Mouse (Mus musculus) right cerebral cortex, postnatal 14 days (tissue): ENCODE measurements around the gene Ehmt2.
A peak's percentile ranks its signal among the peaks of the same experiment; 100 is the strongest.
"Not testable (repeated sequence)": the region's sequence is repeated elsewhere in the genome, so short reads cannot be mapped to it uniquely, and the experiment has no call there.

Experiments
- DNase-seq: peaks from one replicate; pipeline ENCODE4 v3.0.0; 2022

The Ehmt2 gene

DNA sequence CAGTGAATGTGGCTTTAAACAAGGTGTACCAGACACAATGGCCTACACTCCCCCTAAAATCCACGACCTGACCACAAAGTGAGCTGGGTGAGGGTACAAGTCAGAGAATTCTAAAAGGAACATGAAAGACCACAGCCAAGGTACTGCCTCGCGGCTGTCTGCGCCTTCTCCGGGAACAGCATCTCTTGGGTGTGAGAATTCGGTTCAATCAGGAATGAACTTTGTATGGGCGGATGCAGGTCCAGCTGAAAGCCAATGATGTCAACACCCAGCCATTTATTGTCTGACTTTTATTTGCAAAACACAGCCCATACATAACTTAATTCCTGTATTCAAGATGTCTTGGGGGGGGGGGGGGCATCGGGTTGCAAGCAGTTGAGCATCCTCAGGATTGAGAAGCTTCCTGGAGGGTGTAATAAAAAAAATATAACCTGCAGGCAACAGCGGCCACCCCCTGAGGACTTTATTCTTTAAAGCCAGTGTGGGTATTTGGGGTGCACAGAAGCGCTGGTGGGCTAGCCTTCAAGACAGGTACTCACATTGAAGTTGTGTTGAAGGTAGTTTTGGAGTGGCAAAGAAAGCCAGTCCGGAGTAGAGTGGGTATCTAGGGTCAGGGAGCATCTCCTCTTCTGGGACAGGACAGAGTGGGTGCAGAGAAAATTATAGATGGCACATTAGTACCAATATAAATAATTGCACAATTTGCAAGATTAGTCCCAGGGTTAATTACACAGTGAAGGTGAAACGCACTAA, 5.0 kb upstream of the Ehmt2 start:
- DNase-seq = no peak

DNA sequence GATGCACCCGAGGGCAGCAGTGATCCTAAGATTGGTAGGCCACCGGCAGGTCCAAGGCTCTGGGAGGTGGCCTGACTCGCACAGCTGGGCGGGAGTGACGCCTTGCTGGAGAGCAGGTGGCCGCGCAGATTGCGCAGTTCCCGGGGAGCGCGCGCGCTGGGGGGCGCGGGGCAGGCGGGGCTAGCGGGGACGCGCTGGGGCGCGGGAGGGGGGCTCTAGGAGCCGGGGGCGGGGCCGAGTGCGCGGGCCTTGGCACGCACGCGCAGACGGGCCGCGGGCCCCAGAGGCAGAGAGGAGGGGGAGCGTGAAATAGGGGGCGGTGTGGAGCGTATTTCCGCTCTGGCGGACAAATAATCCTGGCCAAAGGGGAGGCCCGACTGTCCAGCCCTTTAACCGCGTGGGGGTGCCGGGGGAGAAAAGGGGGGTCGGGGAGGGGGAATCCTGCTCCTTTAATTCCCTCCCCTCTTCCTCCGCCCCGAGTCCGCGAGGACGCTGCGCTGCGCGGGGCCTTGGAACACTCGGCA, 4.1 kb upstream of the Ehmt2 start:
- DNase-seq = peak; percentile 94

DNA sequence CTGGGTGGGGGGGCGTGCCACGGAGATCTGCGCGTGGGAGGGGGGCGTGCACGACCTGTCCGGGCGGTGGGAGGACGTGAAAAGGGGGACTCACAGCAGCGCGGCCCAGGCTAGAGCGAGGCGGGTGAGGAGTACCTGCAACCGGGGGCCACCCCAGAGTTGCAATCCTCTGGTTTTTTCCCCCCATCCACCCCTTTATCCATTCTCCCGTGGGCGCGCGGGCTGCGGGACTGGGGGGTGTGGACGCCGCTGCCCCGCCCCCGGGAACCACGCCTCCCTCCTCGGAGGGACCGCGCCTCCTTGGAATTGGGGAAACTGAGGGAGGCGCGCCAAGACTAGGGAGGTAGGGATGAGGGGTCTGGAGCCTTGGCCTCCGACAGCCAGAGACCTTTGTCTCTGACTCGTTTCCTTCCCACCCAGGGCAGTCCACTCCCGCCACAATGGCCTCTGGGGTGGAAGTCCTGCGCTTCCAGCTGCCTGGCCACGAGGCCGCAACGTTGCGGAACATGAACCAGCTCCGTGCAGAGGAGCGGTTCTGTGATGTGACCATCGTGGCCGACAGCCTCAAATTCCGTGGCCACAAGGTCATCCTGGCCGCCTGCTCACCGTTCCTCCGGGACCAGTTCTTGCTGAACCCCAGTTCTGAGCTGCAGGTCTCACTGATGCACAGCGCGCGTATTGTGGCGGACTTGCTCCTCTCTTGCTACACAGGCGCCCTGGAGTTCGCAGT, 3.3 kb upstream of the Ehmt2 start:
- DNase-seq = peak; percentile 52

DNA sequence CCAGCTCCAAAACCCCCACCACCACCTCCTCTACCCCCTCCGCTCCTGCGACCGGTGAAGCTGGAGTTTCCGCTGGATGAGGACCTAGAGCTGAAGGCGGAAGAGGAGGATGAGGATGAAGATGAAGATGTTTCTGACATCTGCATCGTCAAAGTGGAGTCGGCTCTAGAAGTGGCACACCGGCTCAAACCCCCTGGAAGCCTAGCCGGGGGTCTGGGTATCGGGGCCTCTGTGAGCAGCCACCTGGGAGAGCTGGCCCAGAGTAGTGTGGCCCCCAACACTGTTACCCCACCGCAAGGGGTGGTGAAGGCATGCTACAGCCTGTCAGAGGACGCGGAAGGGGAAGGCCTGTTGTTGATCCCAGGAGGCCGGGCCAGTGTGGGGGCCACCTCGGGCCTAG, 2.5 kb upstream of the Ehmt2 start:
- no peak for DNase-seq

DNA sequence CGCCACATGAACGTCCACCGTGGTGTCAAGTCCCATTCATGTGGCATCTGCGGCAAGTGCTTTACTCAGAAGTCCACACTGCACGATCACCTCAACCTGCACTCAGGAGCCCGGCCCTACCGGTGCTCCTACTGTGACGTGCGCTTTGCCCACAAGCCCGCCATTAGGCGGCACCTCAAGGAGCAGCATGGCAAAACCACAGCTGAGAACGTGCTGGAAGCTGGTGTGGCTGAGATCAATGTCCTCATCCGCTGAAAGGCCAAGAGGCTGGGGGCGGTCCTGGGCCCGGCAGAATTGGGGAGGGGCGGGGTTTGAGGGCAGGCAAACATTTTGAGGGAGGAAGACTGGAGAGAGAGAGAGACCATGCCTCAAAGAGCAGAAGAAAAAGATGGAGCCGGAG, 1.9 kb upstream of the Ehmt2 start:
- no peak for DNase-seq

DNA sequence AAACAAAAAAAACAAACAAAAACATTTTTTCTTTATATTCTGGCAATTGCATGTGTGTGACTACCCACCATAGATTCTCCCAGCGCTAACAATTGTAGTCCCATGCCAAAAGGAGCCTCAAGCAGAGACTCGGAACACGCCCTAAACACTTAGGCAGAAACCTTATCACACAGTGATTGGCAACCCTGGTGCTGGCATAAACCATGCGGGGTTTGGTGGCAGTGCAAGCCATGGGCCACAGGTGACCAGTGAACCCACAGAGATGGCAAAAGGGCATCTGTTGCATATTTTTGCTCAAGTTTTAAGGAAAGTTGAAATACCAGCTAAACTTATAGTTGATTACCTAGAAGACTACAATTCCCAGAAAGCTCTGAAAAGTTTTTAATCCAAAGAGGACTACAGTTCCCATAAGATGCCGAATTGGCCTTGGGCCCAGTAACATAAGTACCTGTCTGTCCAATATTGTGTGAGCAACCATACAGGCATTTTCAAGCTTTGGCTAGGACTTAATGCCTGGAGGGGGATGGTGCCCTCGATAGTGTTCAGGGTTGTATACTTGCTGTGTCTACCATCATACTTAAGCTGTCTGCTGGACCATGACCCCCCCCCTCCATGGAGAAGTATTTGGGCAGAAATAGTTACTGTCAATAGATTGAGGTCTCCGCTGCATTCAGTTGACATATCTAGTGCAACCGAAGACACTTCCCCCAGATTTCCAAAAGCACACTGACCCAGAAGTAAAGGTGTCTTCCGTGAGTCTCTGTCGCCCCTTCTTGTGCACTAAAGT, 703 bp upstream of the Ehmt2 start:
- peak; percentile 65 for DNase-seq

DNA sequence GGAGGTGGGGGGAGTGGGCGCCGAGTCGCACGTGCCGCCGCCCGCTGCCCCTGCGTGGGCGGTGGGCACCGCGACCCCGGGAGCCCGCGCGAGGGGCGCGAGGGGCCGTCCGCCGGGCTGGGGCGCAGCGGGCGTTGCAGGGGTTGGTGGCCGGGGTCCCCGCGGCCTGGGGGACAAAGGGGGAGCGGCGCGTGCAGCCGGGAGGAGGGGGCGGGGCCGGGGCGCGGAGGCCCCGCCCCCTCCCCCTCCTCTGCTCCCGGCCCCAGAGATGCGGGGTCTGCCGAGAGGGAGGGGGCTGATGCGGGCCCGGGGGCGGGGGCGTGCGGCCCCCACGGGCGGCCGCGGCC, 410 bp downstream of the Ehmt2 start:
- DNase-seq = peak; percentile 42

DNA sequence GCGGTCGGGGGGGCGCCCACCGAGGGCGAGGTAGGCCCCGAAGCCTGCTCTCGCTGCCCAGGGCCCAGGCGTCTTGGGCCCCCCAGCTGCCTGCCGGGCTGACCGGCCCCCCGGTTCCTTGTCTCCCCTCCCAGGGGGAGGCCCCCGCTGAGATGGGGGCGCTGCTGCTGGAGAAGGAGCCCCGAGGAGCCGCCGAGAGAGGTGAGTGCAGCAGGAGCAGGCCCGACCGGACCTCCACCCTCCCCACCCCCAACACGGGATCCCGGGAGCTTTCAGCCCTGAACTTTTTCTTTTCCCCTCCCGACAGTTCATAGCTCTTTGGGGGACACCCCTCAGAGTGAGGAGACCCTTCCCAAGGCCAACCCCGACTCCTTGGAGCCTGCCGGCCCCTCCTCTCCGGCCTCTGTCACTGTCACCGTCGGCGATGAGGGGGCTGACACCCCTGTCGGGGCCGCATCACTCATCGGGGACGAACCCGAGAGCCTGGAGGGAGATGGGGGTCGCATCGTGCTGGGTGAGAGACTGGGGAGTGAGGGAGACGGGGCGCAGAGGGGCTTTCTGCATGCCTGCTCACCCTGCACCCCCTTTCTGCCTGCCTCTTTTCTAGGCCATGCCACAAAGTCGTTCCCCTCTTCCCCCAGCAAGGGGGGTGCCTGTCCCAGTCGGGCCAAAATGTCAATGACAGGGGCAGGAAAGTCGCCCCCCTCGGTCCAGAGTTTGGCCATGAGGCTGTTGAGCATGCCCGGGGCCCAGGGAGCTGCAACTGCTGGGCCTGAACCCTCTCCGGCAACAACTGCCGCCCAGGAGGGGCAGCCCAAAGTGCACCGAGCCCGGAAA, 1.0 kb downstream of the Ehmt2 start:
- DNase-seq = peak; percentile 26

DNA sequence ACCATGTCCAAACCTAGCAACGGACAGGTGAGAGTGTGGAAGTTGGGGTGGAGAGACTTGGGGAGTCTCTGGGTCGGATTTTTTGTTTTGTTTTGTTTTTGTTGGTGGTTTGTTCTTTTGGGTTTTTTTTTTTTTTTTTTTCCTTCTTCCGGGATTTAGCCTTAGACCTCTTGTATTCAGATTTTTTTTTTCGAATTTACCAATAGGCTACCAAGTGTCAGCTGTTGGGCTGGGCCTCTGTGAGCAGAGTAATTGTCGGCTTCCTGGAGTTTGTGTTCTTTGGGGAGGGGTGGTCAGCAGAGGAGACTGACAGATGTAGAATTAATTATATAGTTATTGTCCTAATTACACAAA, 1.6 kb downstream of the Ehmt2 start:
- DNase-seq = no peak

DNA sequence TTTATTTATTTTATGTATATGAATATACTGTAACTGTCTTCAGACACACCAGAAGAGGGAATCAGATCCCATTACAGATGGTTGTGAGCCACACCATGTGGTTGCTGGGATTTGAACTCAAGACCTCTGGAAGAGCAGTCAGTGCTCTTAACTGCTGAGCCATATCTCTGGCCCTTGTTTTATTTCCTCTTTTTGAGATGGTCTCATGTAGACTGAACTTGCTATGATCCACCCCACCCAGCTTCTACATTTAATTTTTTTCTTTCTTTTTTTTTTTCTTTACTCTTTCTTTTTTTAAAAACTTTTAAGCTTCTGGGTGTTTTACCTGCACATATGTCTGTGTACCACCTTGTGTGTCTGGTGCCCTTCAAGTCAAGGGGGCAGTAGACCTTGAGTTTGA, 2.6 kb downstream of the Ehmt2 start:
- not testable (repeated sequence) for DNase-seq

DNA sequence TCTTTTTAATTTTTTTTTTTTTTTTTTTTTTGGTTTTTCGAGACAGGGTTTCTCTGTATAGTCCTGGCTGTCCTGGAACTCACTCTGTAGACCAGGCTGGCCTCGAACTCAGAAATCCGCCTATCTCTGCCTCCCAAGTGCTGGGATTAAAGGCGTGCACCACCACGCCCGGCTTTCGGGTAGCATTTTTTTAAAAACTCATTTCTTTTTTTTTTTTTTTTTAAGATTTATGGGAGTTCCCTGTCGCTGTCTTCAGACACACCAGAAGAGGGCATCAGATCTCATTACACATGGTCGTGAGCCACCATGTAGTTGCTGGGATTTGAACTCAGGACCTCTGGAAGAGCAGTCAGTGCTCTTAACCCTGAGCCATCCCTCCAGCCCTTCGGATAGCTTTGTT, 3.7 kb downstream of the Ehmt2 start:
- DNase-seq = not testable (repeated sequence)

DNA sequence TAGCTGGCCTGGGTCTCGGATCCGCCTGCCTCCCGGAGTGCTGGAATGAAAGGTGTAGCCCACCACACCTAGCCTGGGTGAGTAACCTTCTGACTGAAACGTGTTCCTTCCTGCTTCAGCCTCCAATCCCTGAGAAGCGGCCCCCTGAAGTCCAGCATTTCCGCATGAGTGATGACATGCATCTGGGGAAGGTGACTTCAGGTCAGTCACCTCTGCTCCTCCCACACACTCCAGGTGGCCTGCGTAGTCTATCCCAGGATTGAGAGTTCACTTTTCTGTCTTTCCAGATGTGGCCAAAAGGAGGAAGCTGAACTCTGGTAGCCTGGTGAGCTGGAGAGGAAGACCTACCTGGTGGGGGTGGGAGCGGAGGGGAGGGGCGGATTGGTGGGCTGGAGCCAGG, 4.6 kb downstream of the Ehmt2 start:
- DNase-seq = no peak

DNA sequence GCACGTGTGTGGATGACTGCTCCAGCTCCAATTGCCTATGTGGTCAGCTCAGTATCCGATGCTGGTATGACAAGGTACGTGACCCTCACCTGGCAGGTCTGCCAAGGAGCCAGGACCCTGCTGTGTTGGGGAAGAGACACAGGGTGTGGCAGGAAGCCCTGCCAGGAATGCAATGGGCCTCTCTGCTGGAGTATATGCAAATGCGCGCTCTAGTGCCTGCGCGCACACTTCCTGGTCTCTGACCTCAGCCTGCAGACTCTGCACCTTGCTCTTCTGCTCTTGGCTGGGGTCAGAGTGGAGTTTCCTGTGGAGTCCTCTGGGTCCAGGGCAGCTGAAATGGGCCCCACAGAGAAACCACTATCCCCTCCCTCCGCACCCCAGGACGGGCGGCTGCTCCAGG, 12.7 kb downstream of the Ehmt2 start:
- DNase-seq = no peak

DNA sequence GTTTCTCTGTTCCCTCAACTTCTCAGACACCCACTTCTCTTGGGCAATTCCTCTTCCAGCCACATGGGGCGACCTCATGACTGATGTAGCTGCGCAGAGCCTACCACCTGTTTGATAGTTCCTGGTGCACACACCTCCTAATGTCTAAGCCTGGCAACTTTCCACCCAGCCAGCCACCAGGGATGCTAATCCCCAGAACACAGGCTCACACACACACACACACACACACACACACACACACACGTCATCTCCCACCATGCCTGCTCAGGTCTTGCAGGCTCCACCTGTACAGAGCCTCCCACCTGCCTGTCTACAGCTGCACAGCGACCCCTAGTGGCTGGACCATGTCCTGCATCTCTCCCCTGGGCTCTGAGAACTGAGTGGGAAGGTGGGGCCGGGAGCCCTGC, 13.7 kb downstream of the Ehmt2 start:
- DNase-seq = peak; percentile 68

DNA sequence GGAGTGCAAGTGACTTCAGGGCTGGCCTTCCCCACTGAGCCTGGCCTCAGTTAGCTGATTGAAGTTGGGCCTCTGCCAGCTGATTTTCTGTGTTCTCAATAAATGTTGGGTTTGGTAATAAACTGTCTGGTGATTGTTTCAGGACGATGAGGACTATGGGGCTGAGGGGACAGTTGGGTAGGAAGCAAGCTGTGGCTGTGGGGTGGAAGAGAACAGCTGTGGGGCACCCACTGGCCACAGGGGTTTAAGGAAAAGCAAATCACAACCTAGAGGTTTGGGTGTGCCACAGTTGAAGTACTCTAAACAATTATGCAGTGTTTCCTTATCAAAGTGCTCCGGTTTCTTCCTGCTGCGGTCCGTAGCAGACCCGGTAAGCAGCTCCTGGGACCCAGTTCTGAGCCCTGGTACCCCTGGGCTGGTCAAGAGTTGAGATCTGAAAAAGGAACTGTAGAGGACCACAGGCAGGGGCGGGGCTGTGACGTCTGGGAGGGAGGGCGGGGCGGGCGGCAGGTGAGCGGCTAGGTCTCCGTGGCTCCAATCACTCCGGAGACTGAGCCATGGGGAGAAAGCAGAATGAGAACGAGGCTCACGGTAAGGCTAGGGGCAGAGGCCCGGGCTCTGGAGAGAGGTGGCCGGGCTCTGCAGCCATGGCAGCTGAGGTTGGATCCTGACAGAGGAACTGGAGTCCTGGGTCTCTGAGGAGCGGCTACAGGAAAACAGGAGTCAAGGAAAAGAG, 15.8 kb downstream of the Ehmt2 start, which contains the start of gene Slc44a4:
Gene Slc44a4, plus strand, starts transcription at position 537 of the 736 bp plus-strand sequence.
- DNase-seq = no peak

DNA sequence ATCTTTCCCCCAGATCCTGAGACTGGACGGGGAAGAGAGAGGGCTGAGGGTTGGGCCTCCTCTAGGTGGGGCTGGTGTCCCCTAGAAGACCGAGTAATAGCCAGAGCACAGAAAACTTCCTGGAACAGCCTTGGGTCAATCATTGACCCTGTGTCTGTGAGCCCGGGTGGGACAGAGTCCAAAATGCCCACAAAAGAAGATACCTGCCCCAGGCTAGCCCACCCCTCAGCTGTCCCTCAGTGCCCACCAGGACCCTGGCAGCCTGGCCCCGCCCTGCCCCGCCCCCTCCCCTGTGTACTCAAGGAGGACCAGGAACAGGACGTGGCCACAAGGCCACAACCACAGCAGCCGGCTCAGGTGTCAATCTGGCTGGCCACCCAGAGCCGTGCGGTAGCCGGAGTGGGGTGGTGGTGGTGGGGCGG, 17.2 kb downstream of the Ehmt2 start:
- no peak for DNase-seq

DNA sequence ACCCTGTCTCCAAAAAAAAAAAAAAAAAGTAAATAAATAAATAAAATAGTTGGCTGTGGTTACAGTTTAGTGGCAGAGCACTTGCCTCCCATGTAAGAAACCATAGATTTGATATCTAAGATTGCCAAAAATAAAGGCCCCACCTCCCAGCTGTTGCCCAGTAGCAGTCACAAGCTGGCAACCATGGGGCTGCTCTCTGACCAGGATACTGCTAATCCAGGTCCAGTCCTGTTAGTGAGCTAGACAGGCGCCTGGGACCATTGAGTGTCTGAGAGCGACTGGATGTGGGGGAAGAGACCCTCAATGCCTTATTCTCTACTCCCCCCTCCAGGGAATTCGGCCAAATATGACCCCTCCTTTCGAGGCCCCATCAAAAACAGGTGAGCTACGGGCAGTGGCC, 18.0 kb downstream of the Ehmt2 start:
- DNase-seq = no peak

DNA sequence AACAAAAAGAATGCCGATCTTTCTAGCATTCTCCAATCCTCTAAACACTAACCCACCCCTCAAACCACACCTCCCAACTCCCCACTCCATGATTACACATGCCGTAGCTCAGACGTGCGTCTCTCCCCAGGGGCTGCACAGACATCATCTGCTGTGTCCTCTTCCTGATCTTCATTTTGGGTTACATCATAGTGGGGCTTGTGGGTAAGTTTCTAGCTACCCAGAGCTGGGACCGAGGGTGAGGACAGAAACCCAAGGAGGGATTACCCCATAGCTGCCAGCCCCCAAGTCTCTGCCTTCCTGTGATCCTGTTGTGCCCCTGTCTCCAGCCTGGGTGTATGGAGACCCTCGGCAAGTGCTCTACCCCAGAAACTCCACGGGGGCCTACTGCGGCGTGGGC, 18.9 kb downstream of the Ehmt2 start:
- no peak for DNase-seq

DNA sequence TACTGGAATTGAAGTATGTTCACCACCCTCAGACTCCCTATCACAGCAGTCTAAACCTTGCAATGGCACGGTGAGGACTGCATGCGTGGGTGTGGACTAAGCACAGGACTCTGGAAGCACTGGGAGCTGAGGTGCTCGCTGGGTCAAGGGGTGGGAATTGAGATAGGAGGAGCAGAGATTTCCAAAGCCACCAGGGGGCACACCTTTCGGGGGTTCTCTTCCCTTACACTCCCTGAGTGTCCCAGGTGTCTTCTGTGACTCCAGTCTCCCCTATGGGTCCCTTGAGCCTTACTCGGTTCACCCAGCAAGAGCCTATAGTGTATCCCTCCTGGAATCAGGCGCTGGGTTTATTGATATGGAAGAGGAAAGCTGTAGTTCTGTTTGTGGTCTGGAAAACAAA, 24.7 kb downstream of the Ehmt2 start:
- no peak for DNase-seq

DNA sequence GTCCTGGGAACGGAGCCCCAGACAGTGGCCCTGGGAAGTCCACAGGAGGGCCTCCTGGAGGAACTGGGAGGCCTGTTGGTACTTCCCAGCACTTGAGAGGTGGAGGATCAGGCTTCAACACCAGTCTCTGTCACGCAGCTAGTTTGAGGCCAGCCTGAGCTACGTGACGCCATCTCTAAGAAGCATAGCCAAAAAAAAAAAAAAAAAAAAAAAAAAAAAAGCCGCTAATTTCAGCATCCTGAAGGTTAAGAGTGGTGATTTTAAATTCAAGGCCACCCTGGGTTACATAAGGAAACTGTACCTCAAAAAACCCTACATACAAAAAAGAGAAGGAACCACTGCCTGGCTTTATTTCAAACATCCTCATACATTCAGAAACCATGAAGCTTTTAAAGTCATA, 26.0 kb downstream of the Ehmt2 start:
- no peak for DNase-seq

DNA sequence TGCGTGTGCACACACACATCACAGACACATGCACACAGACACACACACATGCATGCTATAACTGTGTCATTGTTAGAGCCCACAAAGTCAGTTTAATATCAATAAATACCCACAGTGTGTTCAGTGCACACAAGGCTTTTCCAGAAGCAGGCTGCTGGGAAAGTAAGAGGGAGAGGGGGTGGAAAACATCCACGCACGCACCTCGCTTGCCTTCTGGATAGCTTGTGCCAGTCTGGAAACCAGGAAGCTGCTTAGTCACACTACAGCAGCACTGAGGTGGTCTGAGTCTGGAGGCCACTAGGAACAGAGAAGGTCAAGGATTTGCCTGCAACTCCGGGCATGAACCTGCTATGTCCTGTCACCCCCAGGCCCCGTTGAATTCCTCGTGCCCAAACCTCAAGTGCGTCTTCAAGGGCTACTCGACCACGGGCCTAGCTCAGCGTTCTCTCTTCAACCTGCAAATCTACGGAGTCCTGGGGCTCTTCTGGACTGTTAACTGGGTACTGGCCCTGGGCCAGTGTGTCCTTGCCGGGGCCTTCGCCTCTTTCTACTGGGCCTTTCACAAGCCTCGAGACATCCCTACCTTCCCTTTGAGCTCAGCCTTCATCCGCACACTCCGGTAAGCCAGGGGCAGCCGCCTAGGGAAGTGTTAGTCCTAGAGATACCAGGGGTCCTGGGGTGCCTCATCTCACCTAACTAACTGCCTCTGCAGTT, 29.2 kb downstream of the Ehmt2 start:
- no peak for DNase-seq
